ENCODE assay signal across 10 mouse cellular contexts in genomic region chr7:29836816-29837215, GRCm38 (mm10).
"Had no signal": no experiment of that assay in that cellular context is flagged by ENCODE, and none has a peak within 500 bp of the region (broad histone marks: within the 10 kb centered on the region; RNA-seq: fewer than 3 reads in every experiment).

No protein-coding gene starts in this region.

- H3K9me3 ChIP-seq: midbrain, embryonic 13.5 days; neural tube, embryonic 12.5 days had no signal

- H3K4me3 ChIP-seq: limb, embryonic 13.5 days; midbrain, embryonic 13.5 days; neural tube, embryonic 12.5 days had no signal

- DNase-seq: kidney, postnatal 10 days; left cerebral cortex, postnatal 4 days; lung, adult 18-20 months; right cerebral cortex, postnatal 14 days; thymus, adult 18-20 months; thymus, postnatal 14 days had no signal

- H3K27me3 ChIP-seq: limb, embryonic 13.5 days; midbrain, embryonic 13.5 days; neural tube, embryonic 12.5 days had no signal

- H3K4me2 ChIP-seq: limb, embryonic 13.5 days; midbrain, embryonic 13.5 days; neural tube, embryonic 12.5 days had no signal

- H3K27ac ChIP-seq: limb, embryonic 13.5 days; liver, embryonic 14.5 days; midbrain, embryonic 13.5 days; neural tube, embryonic 12.5 days had no signal

- H3K9ac ChIP-seq: limb, embryonic 13.5 days; liver, embryonic 14.5 days; midbrain, embryonic 13.5 days; neural tube, embryonic 12.5 days had no signal

- ATAC-seq: midbrain, embryonic 13.5 days had no signal

- H3K4me1 ChIP-seq: limb, embryonic 13.5 days; midbrain, embryonic 13.5 days; neural tube, embryonic 12.5 days had no signal
